Comparison of ENCODE assay signal across 18 mouse cellular contexts in genomic region chr4:140115756-140116155, GRCm38 (mm10).
A peak's percentile ranks its signal among the peaks of the same experiment; 100 is the strongest.
DNase-seq lines count a peak whose midpoint lies in the region; ATAC-seq lines count a peak whose summit lies in the region.
"Had no signal": no experiment of that assay in that cellular context is flagged by ENCODE, and none has a peak within 500 bp of the region (broad histone marks: within the 10 kb centered on the region; RNA-seq: fewer than 3 reads in every experiment).

No protein-coding gene starts in this region.

- DNase-seq in layer of hippocampus, adult 18-20 months (ENCODE audit: low spot score in 2 of 2): peak; percentile 28 to 58
- DNase-seq in layer of hippocampus, adult 9-10 months (ENCODE audit: low spot score): no peak
- peak; percentile 46 to 60 for DNase-seq in layer of hippocampus, adult 8-10 months (ENCODE audit: low spot score in 2 of 2)
- DNase-seq in left cerebral cortex, postnatal 4 days: peak; percentile 44
- DNase-seq in heart, postnatal 14 days: no peak
- DNase-seq in adrenal gland, adult (ENCODE audit: inconsistent age in 2 of 2, low spot score in 1 of 2): no peak
- DNase-seq in adrenal gland, adult 2 months: no peak
- DNase-seq: cerebellum, adult 2 months; gastrocnemius, postnatal 10 days; kidney, postnatal 14 days; lung, adult 18-20 months; retina, postnatal 1 day had no signal

- no peaks in the 10 kb centered on the region for H3K9me3 ChIP-seq in forebrain, embryonic 16.5 days (ENCODE audit: control insufficient read depth, low read length)
- H3K9me3 ChIP-seq: intestine, embryonic 15.5 days; limb, embryonic 13.5 days had no signal

- H3K9ac ChIP-seq in forebrain, embryonic 16.5 days (replicated peaks; ENCODE audit: low read depth, low read length): no peak overlapping the region
- H3K9ac ChIP-seq: heart, embryonic 12.5 days; intestine, embryonic 15.5 days; limb, embryonic 13.5 days had no signal

- ATAC-seq in forebrain, embryonic 16.5 days: peak; percentile 26; the same call in 1 of the 2 replicates
- ATAC-seq: intestine, embryonic 15.5 days had no signal

- WGBS in forebrain, embryonic 16.5 days: 61% methylated on average over 9 of the region's 9 CpGs

- no peaks in the 10 kb centered on the region for H3K27me3 ChIP-seq in forebrain, embryonic 16.5 days (replicated peaks; ENCODE audit: control insufficient read depth, insufficient read depth, low read length)
- H3K27me3 ChIP-seq: intestine, embryonic 15.5 days had no signal

- H3K4me1 ChIP-seq in forebrain, embryonic 16.5 days (replicated peaks; ENCODE audit: control insufficient read depth, insufficient read depth, low read length): peaks cover 6% of the 10 kb centered on the region; the same call in 1 of the 2 replicates
- H3K4me1 ChIP-seq: heart, embryonic 12.5 days; intestine, embryonic 15.5 days had no signal

- no peaks in the 10 kb centered on the region for H3K36me3 ChIP-seq in forebrain, embryonic 16.5 days (ENCODE audit: control insufficient read depth, insufficient read depth)
- H3K36me3 ChIP-seq: G1E; heart, embryonic 12.5 days; intestine, embryonic 15.5 days; limb, embryonic 13.5 days had no signal

- H3K27ac ChIP-seq in forebrain, embryonic 16.5 days (ENCODE audit: low read length): no peak overlapping the region
- H3K27ac ChIP-seq: intestine, embryonic 15.5 days; limb, embryonic 13.5 days had no signal

- H3K4me3 ChIP-seq in forebrain, embryonic 16.5 days (replicated peaks; ENCODE audit: low read length): no peak overlapping the region
- H3K4me3 ChIP-seq: erythroblast, embryonic 14.5 days; heart, embryonic 12.5 days; intestine, embryonic 15.5 days; limb, embryonic 13.5 days had no signal

- intact Hi-C loops in left cerebral cortex, postnatal 4 days (cut with DNase I): no loop called here
- intact Hi-C loops in heart, postnatal 14 days (cut with DNase I): no loop called here

- no peak overlapping the region for H3K4me2 ChIP-seq in forebrain, embryonic 16.5 days (ENCODE audit: low read length)
- H3K4me2 ChIP-seq: heart, embryonic 12.5 days; intestine, embryonic 15.5 days; limb, embryonic 13.5 days had no signal

Comparison
In these comparisons a context has a peak if more than half of its experiments do, and no peak if none do; other contexts are left out.
1. DNase-seq: peak in layer of hippocampus, adult 18-20 months (2 of 2), layer of hippocampus, adult 8-10 months (2 of 2) and left cerebral cortex, postnatal 4 days (single experiment); none in layer of hippocampus, adult 9-10 months (single experiment), heart, postnatal 14 days (0 of 2), adrenal gland, adult (0 of 2) and adrenal gland, adult 2 months (single experiment).